Mouse (Mus musculus) liver, embryonic 12.5 days (tissue): ENCODE results near the gene Cul4a. TPM values are rescaled to one million over a fixed set of nuclear protein-coding genes. Genes with fewer than 3 reads are reported as not detected.
"Not testable (repeated sequence)": the region's sequence is repeated elsewhere in the genome, so short reads cannot be mapped to it uniquely, and the experiment has no call there.

ENCODE experiments used
- ATAC-seq: fragments of 200-750 bp; cut with Nextera tagmentation; 2 replicates; pipeline ENCODE4 v1.8.0; 2017; ENCODE audit warnings: moderate number of reproducible peaks, mild to moderate bottlenecking, moderate library complexity
- H3K27ac ChIP-seq: fragments of 300-500 bp; sonication (generic); 2 replicates; pipeline ENCODE4 v1.5.1; 2016; ENCODE audit warnings: mild to moderate bottlenecking
- H3K27me3 ChIP-seq: fragments of 300-500 bp; sonication (generic); replicated peaks from 2 replicates; pipeline ENCODE4 v1.6.1; 2016; ENCODE audit warnings: mild to moderate bottlenecking, moderate library complexity
- H3K36me3 ChIP-seq: fragments of 300-500 bp; sonication (generic); 2 replicates; pipeline ENCODE4 v1.6.1; 2016; ENCODE audit warnings: mild to moderate bottlenecking, moderate library complexity
- H3K4me1 ChIP-seq: fragments of 300-500 bp; sonication (generic); 2 replicates; pipeline ENCODE4 v1.6.1; 2016
- H3K4me2 ChIP-seq: fragments of 300-500 bp; sonication (generic); 2 replicates; pipeline ENCODE4 v1.6.1; 2016; ENCODE audit warnings: mild to moderate bottlenecking, moderate library complexity
- H3K4me3 ChIP-seq: fragments of 300-500 bp; sonication (generic); 2 replicates; pipeline ENCODE4 v1.5.1; 2016; ENCODE audit warnings: mild to moderate bottlenecking, moderate library complexity
- H3K9ac ChIP-seq: fragments of 300-500 bp; sonication (generic); 2 replicates; pipeline ENCODE4 v1.6.1; 2016; ENCODE audit warnings: mild to moderate bottlenecking, moderate library complexity
- H3K9me3 ChIP-seq: fragments of 300-500 bp; sonication (generic); replicated peaks from 2 replicates; pipeline ENCODE4 v1.6.1; 2016; ENCODE audit warnings: mild to moderate bottlenecking, moderate library complexity
- WGBS: fragments of 180-500 bp; shearing (Covaris S2); methylation state at CpG from one replicate; pipeline ENCODE4 v1.1.7; 2016; ENCODE audit not compliant: insufficient replicate concordance; 5-methylcytosine and 5-hydroxymethylcytosine counted together
- polyA plus RNA-seq: library from polyadenylated mRNA; unstranded; fragments of >200 nt; fragmentation: Nextera tagmentation; extraction: Ambion mirVana; gene quantifications from 2 replicates; pipeline ENCODE4 v1.2.1, GENCODE M21; 2016

Cul4a gene
- 97.6 and 98.2 TPM in 2 replicates for polyA plus RNA-seq

- peak within 1 kb of the TSS; percentile 98 for H3K4me3 ChIP-seq
Measured at GRCm38 (mm10) chr8:13105087-13105881, at the start of gene Cul4a, which contains the start of gene Pcid2. Gene Cul4a (plus strand): TSS chr8:13105621. Gene Pcid2 (minus strand): TSS chr8:13105459.

DNA sequence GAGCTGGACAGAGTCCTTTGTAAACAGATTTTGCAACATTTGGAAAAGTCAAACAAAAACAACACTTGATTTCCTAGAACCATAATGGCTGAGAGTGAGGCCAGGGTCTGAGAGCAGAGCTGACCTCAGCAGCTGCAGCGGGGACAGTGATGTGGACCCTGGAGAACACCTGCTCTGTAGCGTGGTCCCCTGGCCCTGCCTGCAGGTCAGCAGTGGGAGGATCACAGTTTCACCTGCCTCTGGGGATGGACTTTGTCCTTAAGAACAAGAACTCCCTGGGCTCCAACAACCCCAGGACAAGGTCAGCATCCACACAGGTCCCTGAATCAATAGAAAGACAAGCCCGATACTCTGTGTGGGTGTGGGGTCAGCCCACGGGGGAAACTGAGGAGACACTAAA, 48.1 kb upstream of the Cul4a start:
- Histone ChIP-seq H3K9ac (no peak overlapping the region), H3K4me2 (no peak overlapping the region), H3K4me3 (no peak overlapping the region), H3K9me3 (no peaks in the 10 kb centered on the region), H3K4me1 (0 out of 2 replicates have a peak, but pooled peaks cover 6% of the 10 kb centered on the region), H3K27me3 (0 out of 2 replicates have a peak, but pooled peaks cover 3% of the 10 kb centered on the region), H3K36me3 (peaks cover 11% of the 10 kb centered on the region; the same call in 1 of the 2 replicates), H3K27ac (peak overlapping the region; percentile 28; the same call in 1 of the 2 replicates)
- 67% methylated on average over 4 of the region's 4 CpGs for WGBS
- peak; percentile 76 for ATAC-seq

More at GRCm38 (mm10) chr8:13105087-13105881, at the start of gene Cul4a, which contains the start of gene Pcid2:
- Histone ChIP-seq H3K27me3 (no peaks in the 10 kb centered on the region), H3K27ac (peak within 1 kb of the TSS; percentile 97), H3K36me3 (peaks cover 20% of the 10 kb centered on the region), H3K4me2 (peak within 1 kb of the TSS; percentile 77), H3K9ac (peak within 1 kb of the TSS; percentile 100), H3K4me1 (peaks cover 56% of the 10 kb centered on the region), H3K9me3 (no peaks in the 10 kb centered on the region)
- peak; percentile 87 for ATAC-seq
- 0% methylated on average over 68 of the region's 87 CpGs for WGBS

- peak within 1 kb of the TSS; percentile 47 for H3K4me2 ChIP-seq
- H3K36me3 ChIP-seq: peaks cover 3% of the 10 kb centered on the region; the same call in 1 of the 2 replicates
- peak within 1 kb of the TSS; percentile 33 for H3K4me3 ChIP-seq
- H3K9me3 ChIP-seq: no peaks in the 10 kb centered on the region
- H3K9ac ChIP-seq: no peak within 1 kb of the TSS
- H3K27me3 ChIP-seq: 0 out of 2 replicates have a peak, but pooled peaks cover 3% of the 10 kb centered on the region
- 0 out of 2 replicates have a peak, but pooled peaks cover 12% of the 10 kb centered on the region for H3K4me1 ChIP-seq
- 57% methylated on average over 17 of the region's 17 CpGs for WGBS
- peak within 1 kb of the TSS; percentile 57 for H3K27ac ChIP-seq
- ATAC-seq: peak; percentile 65
Measured at GRCm38 (mm10) chr8:13060441-13061150, 44.8 kb upstream of the Cul4a start, which contains the start of gene Proz. Gene Proz (plus strand): TSS chr8:13060914.

GRCm38 (mm10) chr8:13063112-13063511, 42.3 kb upstream of the Cul4a start:
- no peak for ATAC-seq
- H3K27me3 ChIP-seq: 0 out of 2 replicates have a peak, but pooled peaks cover 3% of the 10 kb centered on the region
- H3K4me3 ChIP-seq: no peak overlapping the region
- no peak overlapping the region for H3K27ac ChIP-seq
- no peak overlapping the region for H3K4me2 ChIP-seq
- H3K9me3 ChIP-seq: no peaks in the 10 kb centered on the region
- H3K36me3 ChIP-seq: no peaks in the 10 kb centered on the region
- H3K9ac ChIP-seq: no peak overlapping the region
- 66% methylated on average over 16 of the region's 16 CpGs for WGBS
- 0 out of 2 replicates have a peak, but pooled peaks cover 10% of the 10 kb centered on the region for H3K4me1 ChIP-seq

GRCm38 (mm10) chr8:13073255-13073654, 32.2 kb upstream of the Cul4a start:
- H3K4me3 ChIP-seq: no peak overlapping the region
- WGBS: 86% methylated on average over 11 of the region's 11 CpGs
- H3K9ac ChIP-seq: no peak overlapping the region
- no peak for ATAC-seq
- no peak overlapping the region for H3K4me2 ChIP-seq
- peaks cover 54% of the 10 kb centered on the region for H3K36me3 ChIP-seq
- no peaks in the 10 kb centered on the region for H3K4me1 ChIP-seq
- no peaks in the 10 kb centered on the region for H3K27me3 ChIP-seq
- H3K27ac ChIP-seq: no peak overlapping the region
- no peaks in the 10 kb centered on the region for H3K9me3 ChIP-seq

DNA sequence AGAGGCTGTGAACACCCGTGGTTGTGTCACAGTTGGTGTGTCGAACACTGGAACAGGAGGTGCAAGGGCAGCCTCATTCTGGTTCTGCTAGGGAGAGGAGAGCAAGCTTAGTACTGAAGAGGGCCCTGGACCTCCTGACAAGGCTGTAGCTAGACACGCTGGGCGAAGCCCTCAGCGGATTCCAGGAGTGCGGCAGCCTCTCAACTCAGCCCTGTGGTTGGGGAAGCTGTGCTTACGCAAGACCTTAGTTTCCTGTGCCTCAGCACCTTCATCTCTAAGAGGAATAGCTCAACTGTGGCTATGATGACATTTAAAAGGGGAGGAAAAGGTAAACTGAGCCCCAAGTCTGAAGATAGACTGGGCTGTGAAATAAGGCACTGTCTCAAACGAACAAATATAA, 30.4 kb upstream of the Cul4a start:
- Histone ChIP-seq H3K9ac (no peak overlapping the region), H3K27ac (no peak overlapping the region), H3K9me3 (no peaks in the 10 kb centered on the region), H3K4me3 (no peak overlapping the region), H3K4me2 (no peak overlapping the region), H3K27me3 (no peaks in the 10 kb centered on the region), H3K36me3 (peaks cover 72% of the 10 kb centered on the region), H3K4me1 (no peaks in the 10 kb centered on the region)
- 72% methylated on average over 8 of the region's 8 CpGs for WGBS
- no peak for ATAC-seq

GRCm38 (mm10) chr8:13075579-13075978, 29.8 kb upstream of the Cul4a start:
- H3K9ac ChIP-seq, H3K4me2 ChIP-seq, H3K4me3 ChIP-seq, H3K27me3 ChIP-seq, H3K9me3 ChIP-seq, H3K27ac ChIP-seq, H3K4me1 ChIP-seq: not testable (repeated sequence)
- 93% methylated on average over 1 of the region's 1 CpGs for WGBS
- peaks cover 77% of the 10 kb centered on the region for H3K36me3 ChIP-seq
- 0 out of 2 replicates have a peak, but pooled peaks have one; percentile 22 for ATAC-seq

GRCm38 (mm10) chr8:13077542-13077941, 27.9 kb upstream of the Cul4a start:
- no peak overlapping the region for H3K4me3 ChIP-seq
- H3K9ac ChIP-seq: no peak overlapping the region
- H3K4me2 ChIP-seq: no peak overlapping the region
- H3K4me1 ChIP-seq: no peaks in the 10 kb centered on the region
- H3K27me3 ChIP-seq: no peaks in the 10 kb centered on the region
- H3K9me3 ChIP-seq: no peaks in the 10 kb centered on the region
- no peak overlapping the region for H3K27ac ChIP-seq
- 84% methylated on average over 7 of the region's 7 CpGs for WGBS
- peaks cover 95% of the 10 kb centered on the region for H3K36me3 ChIP-seq
- ATAC-seq: no peak

DNA sequence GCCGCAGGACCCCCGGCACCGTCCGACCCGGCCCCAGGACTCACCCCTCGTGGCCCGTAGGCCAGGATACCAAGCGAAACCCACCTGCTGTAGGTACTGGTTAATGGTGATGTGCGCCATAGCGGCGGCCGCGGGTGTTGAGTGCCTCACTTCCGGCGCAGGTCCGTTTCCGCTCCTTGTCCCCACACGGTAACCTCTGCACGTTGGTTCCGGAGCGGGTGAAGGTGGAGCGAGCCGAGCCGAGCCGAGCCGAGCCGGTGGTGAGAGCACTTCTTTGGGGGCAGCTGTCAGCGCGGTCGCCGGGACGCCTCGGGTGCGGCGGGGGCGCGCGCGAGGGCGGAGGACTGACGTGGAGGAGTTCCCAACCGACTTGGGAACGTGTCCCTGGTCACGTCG, 732 bp upstream of the Cul4a start:
- peak overlapping the region; percentile 100 for H3K9ac ChIP-seq
- H3K4me3 ChIP-seq: peak overlapping the region; percentile 98
- H3K27ac ChIP-seq: peak overlapping the region; percentile 97
- H3K36me3 ChIP-seq: peaks cover 26% of the 10 kb centered on the region
- peak overlapping the region; percentile 77 for H3K4me2 ChIP-seq
- peaks cover 50% of the 10 kb centered on the region for H3K4me1 ChIP-seq
- 1% methylated on average over 45 of the region's 45 CpGs for WGBS
- no peaks in the 10 kb centered on the region for H3K9me3 ChIP-seq
- no peaks in the 10 kb centered on the region for H3K27me3 ChIP-seq
- peak; percentile 57 for ATAC-seq

DNA sequence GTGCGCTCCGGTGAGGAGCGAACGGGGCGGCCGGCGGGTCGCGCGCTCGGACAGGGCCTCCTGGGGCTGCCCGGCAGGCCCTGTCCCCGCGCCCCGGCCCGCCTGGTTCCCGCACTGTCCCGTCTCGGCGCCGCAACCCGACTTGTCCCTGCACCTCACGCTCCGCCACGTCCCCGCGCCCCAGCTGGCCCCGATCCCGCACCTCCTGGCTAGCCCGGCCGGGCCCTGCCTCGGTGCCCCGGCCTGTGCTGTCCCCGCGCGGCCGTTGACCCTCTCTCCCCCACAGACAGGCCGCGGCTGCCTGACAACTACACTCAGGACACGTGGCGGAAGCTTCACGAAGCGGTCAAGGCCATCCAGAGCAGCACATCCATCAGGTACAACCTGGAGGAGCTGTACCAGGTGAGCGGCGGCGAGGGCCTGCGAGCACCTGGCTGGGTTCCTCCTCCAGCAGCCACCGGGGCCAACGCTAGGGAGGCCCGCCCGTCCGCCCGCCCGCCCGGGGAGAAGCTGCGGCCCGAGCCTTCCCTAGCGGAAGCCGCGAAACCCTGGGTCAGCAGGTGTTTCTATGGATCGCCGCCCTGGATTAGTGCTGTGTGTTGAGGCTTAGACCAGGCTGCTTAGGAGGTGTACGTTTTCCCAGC, 609 bp downstream of the Cul4a start:
- under 1% methylated on average over 47 of the region's 63 CpGs for WGBS
- Histone ChIP-seq H3K4me1 (peaks cover 63% of the 10 kb centered on the region), H3K4me3 (peak overlapping the region; percentile 98), H3K36me3 (peaks cover 19% of the 10 kb centered on the region), H3K27ac (peak overlapping the region; percentile 97), H3K9me3 (no peaks in the 10 kb centered on the region), H3K4me2 (peak overlapping the region; percentile 77), H3K27me3 (no peaks in the 10 kb centered on the region), H3K9ac (peak overlapping the region; percentile 100)
- peak; percentile 48 for ATAC-seq

GRCm38 (mm10) chr8:13107990-13108638, 2.7 kb downstream of the Cul4a start:
- Histone ChIP-seq H3K36me3 (peaks cover 29% of the 10 kb centered on the region), H3K27ac (peak overlapping the region; percentile 97), H3K4me3 (peak overlapping the region; percentile 98), H3K9ac (peak overlapping the region; percentile 100), H3K4me2 (peak overlapping the region; percentile 77), H3K9me3 (no peaks in the 10 kb centered on the region), H3K27me3 (no peaks in the 10 kb centered on the region), H3K4me1 (peaks cover 77% of the 10 kb centered on the region)
- ATAC-seq: peak; percentile 50
- 32% methylated on average over 13 of the region's 13 CpGs for WGBS
